Mouse (Mus musculus): Measurements from ENCODE around the gene Rapgef4.
"Not testable (repeated sequence)": the region's sequence is repeated elsewhere in the genome, so short reads cannot be mapped to it uniquely, and the experiment has no call there.

Rapgef4 gene

GRCm38 (mm10) chr2:72125786-72126185, 144.7 kb downstream of the Rapgef4 start:
- DNase-seq, result no peak

GRCm38 (mm10) chr2:72126411-72126810, 145.4 kb downstream of the Rapgef4 start:
- no peak for DNase-seq

GRCm38 (mm10) chr2:72129612-72130311, 148.7 kb downstream of the Rapgef4 start:
- no peak for DNase-seq

GRCm38 (mm10) chr2:72132222-72132621, 151.2 kb downstream of the Rapgef4 start:
- DNase-seq, result no peak

GRCm38 (mm10) chr2:72136045-72136444, 155.0 kb downstream of the Rapgef4 start:
- no peak for DNase-seq

- no peak for DNase-seq
These were observed 155.6 kb downstream of the Rapgef4 start for GRCm38 (mm10) chr2:72136486-72137264.

GRCm38 (mm10) chr2:72139863-72140845, 159.1 kb downstream of the Rapgef4 start:
- peak; percentile 33 for DNase-seq

GRCm38 (mm10) chr2:72141091-72141490, 160.1 kb downstream of the Rapgef4 start:
- no peak for DNase-seq

- not testable (repeated sequence) for DNase-seq
These were observed 160.7 kb downstream of the Rapgef4 start for GRCm38 (mm10) chr2:72141732-72142131.

GRCm38 (mm10) chr2:72143413-72143812, 162.4 kb downstream of the Rapgef4 start:
- DNase-seq, result no peak

- no peak for DNase-seq
These were observed 163.6 kb downstream of the Rapgef4 start for GRCm38 (mm10) chr2:72144576-72145200.

GRCm38 (mm10) chr2:72145281-72145875, 164.3 kb downstream of the Rapgef4 start:
- no peak for DNase-seq

GRCm38 (mm10) chr2:72146061-72146460, 165.0 kb downstream of the Rapgef4 start:
- no peak for DNase-seq

- DNase-seq, result no peak
These were observed 166.2 kb downstream of the Rapgef4 start for GRCm38 (mm10) chr2:72147246-72147645.

- DNase-seq, result no peak
These were observed 166.7 kb downstream of the Rapgef4 start for GRCm38 (mm10) chr2:72147695-72148094.

GRCm38 (mm10) chr2:72148647-72149046, 167.6 kb downstream of the Rapgef4 start:
- DNase-seq, result no peak

- peak; percentile 65 for DNase-seq
These were observed 168.0 kb downstream of the Rapgef4 start for GRCm38 (mm10) chr2:72149059-72149458.

- no peak for DNase-seq
These were observed 170.9 kb downstream of the Rapgef4 start for GRCm38 (mm10) chr2:72151792-72152554.

GRCm38 (mm10) chr2:72152746-72153145, 171.7 kb downstream of the Rapgef4 start:
- DNase-seq, result no peak

- DNase-seq, result no peak
These were observed 172.8 kb downstream of the Rapgef4 start for GRCm38 (mm10) chr2:72153851-72154250.

- DNase-seq, result no peak
These were observed 174.2 kb downstream of the Rapgef4 start for GRCm38 (mm10) chr2:72155102-72155773.
